Mouse (Mus musculus) forebrain, embryonic 14.5 days (tissue): Measurements from ENCODE around the gene Hsh2d. TPM values are rescaled to one million over a fixed set of nuclear protein-coding genes. Genes with fewer than 3 reads are reported as not detected.

Experiments
- ATAC-seq: fragments of 200-750 bp; cut with Nextera tagmentation; 2 replicates; pipeline ENCODE4 v1.8.0; 2017; ENCODE audit warnings: mild to moderate bottlenecking, moderate library complexity
- DNase-seq: peaks from one replicate; pipeline ENCODE4 v3.0.0-alpha.2; 2015; ENCODE audit warnings: low spot score
- H3K27ac ChIP-seq: fragments of 300-500 bp; sonication (generic); 2 replicates; pipeline ENCODE4 v1.5.1; 2014; ENCODE audit warnings: low read depth, mild to moderate bottlenecking, control low read depth, low read length, moderate library complexity
- H3K27me3 ChIP-seq: fragments of 300-500 bp; sonication (generic); replicated peaks from 2 replicates; pipeline ENCODE4 v1.6.1; 2014; ENCODE audit warnings: low read length, control low read depth, mixed read lengths; ENCODE audit not compliant: control insufficient read depth, insufficient read depth
- H3K36me3 ChIP-seq: fragments of 300-500 bp; sonication (generic); 2 replicates; pipeline ENCODE4 v1.6.1; 2014; ENCODE audit warnings: low read length, control low read depth; ENCODE audit not compliant: control insufficient read depth, insufficient read depth
- H3K4me1 ChIP-seq: fragments of 300-500 bp; sonication (generic); 2 replicates; pipeline ENCODE4 v1.6.1; 2014; ENCODE audit warnings: antibody characterized with exemption, low read length, control low read depth; ENCODE audit not compliant: control insufficient read depth, insufficient read depth
- H3K4me2 ChIP-seq: fragments of 300-500 bp; sonication (generic); 2 replicates; pipeline ENCODE4 v1.6.1; 2014; ENCODE audit warnings: mild to moderate bottlenecking, control low read depth, low read length
- H3K4me3 ChIP-seq: fragments of 300-500 bp; sonication (generic); 2 replicates; pipeline ENCODE4 v1.5.1; 2014; ENCODE audit warnings: low read depth, low read length, control low read depth
- H3K9ac ChIP-seq: fragments of 300-500 bp; sonication (generic); 2 replicates; pipeline ENCODE4 v1.6.1; 2014; ENCODE audit warnings: mild to moderate bottlenecking, low read length, control low read depth, moderate library complexity
- H3K9me3 ChIP-seq: fragments of 300-500 bp; sonication (generic); replicated peaks from 2 replicates; pipeline ENCODE4 v1.6.1; 2016; ENCODE audit warnings: low read length, control low read depth, mixed read lengths; ENCODE audit not compliant: control insufficient read depth
- WGBS: fragments of 180-500 bp; shearing (Covaris S2); extraction: QIAGEN DNeasy Blood & Tissue Kit; methylation state at CpG from one replicate; pipeline ENCODE4 v1.1.7; 2014; 5-methylcytosine and 5-hydroxymethylcytosine counted together
- polyA plus RNA-seq: library from polyadenylated mRNA; unstranded; fragments of >200 nt; fragmentation: Nextera tagmentation; extraction: Ambion mirVana; gene quantifications from 2 replicates; pipeline ENCODE4 v1.2.1, GENCODE M21; 2014

Gene Hsh2d
- polyA plus RNA-seq, 1 experiment from 2014 or later, result not detected

GRCm38 (mm10) chr8:72220758-72221157, 31.3 kb downstream of the Hsh2d start:
- Histone ChIP-seq H3K9me3 (no peaks in the 10 kb centered on the region), H3K36me3 (peaks cover 30% of the 10 kb centered on the region), H3K27ac (no peak overlapping the region), H3K9ac (no peak overlapping the region), H3K27me3 (no peaks in the 10 kb centered on the region), H3K4me3 (peak overlapping the region; percentile 67), H3K4me2 (peak overlapping the region; percentile 91), H3K4me1 (peaks cover 9% of the 10 kb centered on the region; the same call in 1 of the 2 replicates)
- DNase-seq, result no peak
- WGBS, result 85% methylated on average over 4 of the region's 4 CpGs
- no peak for ATAC-seq

DNA sequence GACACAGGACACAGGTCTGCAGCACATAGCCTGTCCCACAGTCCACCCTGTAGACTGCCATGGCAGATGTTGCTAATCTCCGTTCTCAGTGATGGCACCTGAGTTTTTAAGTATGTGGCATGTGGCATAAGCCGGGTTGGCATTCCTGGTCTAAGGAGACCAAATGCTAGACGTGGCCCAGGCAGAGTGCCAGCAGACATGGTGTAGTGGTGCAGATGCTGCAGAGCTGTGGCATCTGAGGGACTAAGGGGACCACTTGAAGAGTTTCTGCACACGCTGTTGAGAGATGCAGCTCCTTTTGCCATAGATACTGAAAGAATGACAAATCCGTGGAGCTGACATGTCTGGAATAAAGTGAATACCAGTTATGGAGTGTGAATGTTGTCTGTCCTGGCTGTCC, 33.2 kb downstream of the Hsh2d start:
- Histone ChIP-seq H3K27ac (no peak overlapping the region), H3K4me1 (peaks cover 9% of the 10 kb centered on the region; the same call in 1 of the 2 replicates), H3K4me2 (no peak overlapping the region), H3K36me3 (peaks cover 30% of the 10 kb centered on the region), H3K27me3 (no peaks in the 10 kb centered on the region), H3K4me3 (no peak overlapping the region), H3K9ac (no peak overlapping the region), H3K9me3 (no peaks in the 10 kb centered on the region)
- DNase-seq (no peak), ATAC-seq (no peak)
- WGBS, result 94% methylated on average over 5 of the region's 5 CpGs

DNA sequence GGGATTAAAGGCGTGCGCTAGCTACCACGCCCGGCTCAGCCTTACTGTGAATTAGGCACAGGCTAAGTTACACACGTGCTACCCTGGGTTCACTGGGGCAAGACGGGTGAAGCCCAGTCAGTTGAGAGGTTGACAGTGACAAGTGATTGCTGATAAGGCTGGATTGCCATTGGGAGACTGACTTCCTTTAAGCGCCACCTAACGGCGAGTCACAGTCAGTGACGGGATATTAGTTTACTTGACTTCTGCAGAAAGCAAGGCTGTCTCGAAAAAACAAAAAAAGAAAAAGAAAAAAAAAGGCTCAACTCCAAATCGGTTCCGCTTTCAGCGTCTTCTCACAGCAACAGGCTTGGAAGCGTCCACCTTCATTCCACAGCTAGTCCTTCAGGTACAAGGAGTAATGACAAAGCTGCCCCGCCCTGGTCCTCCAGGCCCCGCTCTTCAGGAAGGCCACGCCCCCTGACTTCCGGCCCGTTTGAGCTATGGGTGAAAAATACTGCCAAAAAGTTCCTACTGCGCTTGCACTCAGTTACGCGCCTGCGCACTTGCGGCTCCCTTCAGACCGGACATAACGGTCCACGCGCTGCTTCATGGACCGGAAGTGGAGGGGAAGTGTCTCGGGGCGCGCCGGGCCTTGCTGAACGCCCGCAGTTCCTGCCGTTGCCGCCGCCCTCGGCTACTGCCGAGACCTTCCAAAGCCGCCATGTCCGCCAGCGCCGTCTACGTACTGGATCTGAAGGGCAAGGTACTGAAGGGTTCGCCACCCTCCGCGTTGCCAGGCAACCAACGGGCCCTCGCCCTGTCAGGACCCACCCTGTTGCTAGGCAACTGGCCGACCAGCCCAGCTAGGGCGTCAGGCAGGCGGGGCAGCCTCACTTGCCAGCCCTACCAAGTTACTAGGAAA, 50.3 kb downstream of the Hsh2d start, which contains the start of gene Ap1m1:
TSS of gene Ap1m1 (plus strand) at position 520 of the 904 bp plus-strand sequence.
- Histone ChIP-seq H3K4me2 (peak within 1 kb of the TSS; percentile 73), H3K9ac (peak within 1 kb of the TSS; percentile 72), H3K27me3 (no peaks in the 10 kb centered on the region), H3K4me1 (no peaks in the 10 kb centered on the region), H3K4me3 (peak within 1 kb of the TSS; percentile 64), H3K27ac (peak within 1 kb of the TSS; percentile 93), H3K9me3 (no peaks in the 10 kb centered on the region), H3K36me3 (peaks cover 14% of the 10 kb centered on the region; the same call in 1 of the 2 replicates)
- DNase-seq (peak; percentile 100), ATAC-seq (peak; percentile 96)
- under 1% methylated on average over 54 of the region's 54 CpGs for WGBS

DNA sequence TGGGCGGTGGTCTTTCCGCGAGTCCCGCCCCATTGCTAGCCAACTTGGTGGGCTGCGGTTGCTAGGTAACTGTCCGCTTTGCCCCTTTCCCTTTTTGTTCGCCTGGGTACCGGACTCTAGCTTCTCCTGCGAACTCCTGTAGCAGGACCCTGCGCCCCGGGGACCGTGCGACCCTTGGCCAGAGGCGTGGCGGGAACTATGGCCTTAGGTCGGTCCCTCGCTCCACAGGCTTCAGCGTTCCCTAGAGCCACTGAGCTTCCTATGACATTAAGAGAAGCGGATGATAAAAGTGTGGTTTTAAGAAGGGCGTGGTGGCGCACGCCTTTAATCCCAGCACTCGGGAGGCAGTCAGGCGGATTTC, 50.9 kb downstream of the Hsh2d start:
- Histone ChIP-seq H3K36me3 (peaks cover 14% of the 10 kb centered on the region; the same call in 1 of the 2 replicates), H3K4me2 (peak overlapping the region; percentile 73), H3K4me1 (no peaks in the 10 kb centered on the region), H3K4me3 (peak overlapping the region; percentile 64), H3K9ac (peak overlapping the region; percentile 72), H3K27me3 (no peaks in the 10 kb centered on the region), H3K9me3 (no peaks in the 10 kb centered on the region), H3K27ac (peak overlapping the region; percentile 93)
- DNase-seq, result no peak
- ATAC-seq, result no peak
- under 1% methylated on average over 24 of the region's 24 CpGs for whole genome bisulfite sequencing

DNA sequence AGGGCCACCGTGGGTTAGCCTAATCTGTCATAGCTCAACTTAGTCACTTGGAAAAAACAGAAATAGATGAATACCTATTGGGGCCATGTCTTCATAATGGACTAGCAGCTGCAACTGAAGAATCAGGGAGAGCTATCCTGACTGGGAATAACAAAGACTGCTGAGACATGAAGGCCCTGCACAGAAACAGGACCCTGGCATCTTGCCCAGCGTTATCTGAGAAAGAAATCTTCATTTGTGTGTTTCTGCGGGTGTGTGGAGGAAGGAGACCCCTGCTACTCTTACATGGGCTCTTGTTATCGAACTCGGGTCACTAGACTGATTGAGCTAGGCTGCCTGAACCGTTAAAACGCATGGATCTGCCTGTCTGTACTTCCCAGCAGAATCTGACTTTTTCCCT, 51.5 kb downstream of the Hsh2d start:
- Histone ChIP-seq H3K4me2 (peak overlapping the region; percentile 73), H3K4me3 (peak overlapping the region; percentile 64), H3K9me3 (no peaks in the 10 kb centered on the region), H3K36me3 (peaks cover 14% of the 10 kb centered on the region; the same call in 1 of the 2 replicates), H3K4me1 (no peaks in the 10 kb centered on the region), H3K27ac (no peak overlapping the region), H3K27me3 (no peaks in the 10 kb centered on the region), H3K9ac (peak overlapping the region; percentile 72)
- ATAC-seq (no peak), DNase-seq (no peak)
- 65% methylated on average over 7 of the region's 7 CpGs for WGBS

GRCm38 (mm10) chr8:72242226-72242625, 52.8 kb downstream of the Hsh2d start:
- Histone ChIP-seq H3K4me1 (no peaks in the 10 kb centered on the region), H3K27ac (no peak overlapping the region), H3K4me3 (no peak overlapping the region), H3K36me3 (peaks cover 18% of the 10 kb centered on the region; the same call in 1 of the 2 replicates), H3K27me3 (no peaks in the 10 kb centered on the region), H3K9ac (no peak overlapping the region), H3K9me3 (no peaks in the 10 kb centered on the region), H3K4me2 (no peak overlapping the region)
- DNase-seq, result no peak
- no peak for ATAC-seq
- WGBS, result 94% methylated on average over 1 of the region's 1 CpGs

GRCm38 (mm10) chr8:72244610-72245009, 55.2 kb downstream of the Hsh2d start:
- WGBS, result 82% methylated on average over 2 of the region's 2 CpGs
- DNase-seq, result no peak

More at GRCm38 (mm10) chr8:72244610-72245009, 55.2 kb downstream of the Hsh2d start:
- no peak overlapping the region for H3K9ac ChIP-seq
- no peak overlapping the region for H3K27ac ChIP-seq
- ATAC-seq, result no peak
- no peak overlapping the region for H3K4me3 ChIP-seq
- H3K4me2 ChIP-seq, result no peak overlapping the region
- no peaks in the 10 kb centered on the region for H3K4me1 ChIP-seq
- no peaks in the 10 kb centered on the region for H3K27me3 ChIP-seq
- H3K9me3 ChIP-seq, result no peaks in the 10 kb centered on the region
- H3K36me3 ChIP-seq, result peaks cover 26% of the 10 kb centered on the region; the same call in 1 of the 2 replicates
